Mouse (Mus musculus) left cerebral cortex, adult 2 months (tissue): ENCODE data around the gene Rara. TPM values are rescaled to one million over a fixed set of nuclear protein-coding genes. Genes with fewer than 3 reads are reported as not detected.
"Not testable (repeated sequence)": the region's sequence is repeated elsewhere in the genome, so short reads cannot be mapped to it uniquely, and the experiment has no call there.

Source experiments
- DNase-seq, 2 experiments: peaks; one replicate each; pipeline ENCODE4 v3.0.0; 2021 to 2022; ENCODE audit warnings: low spot score in 2 of 2, mixed read lengths in 1 of 2; ENCODE audit errors: extremely low spot score in 1 of 2
- H3K27ac ChIP-seq: fragments of 200-600 bp; 2 replicates; pipeline ENCODE4 v1.8.1; 2022
- H3K4me3 ChIP-seq: fragments of 200-600 bp; 2 replicates; pipeline ENCODE4 v1.8.1; 2022
- CTCF ChIP-seq: fragments of 200-600 bp; IDR thresholded peaks from 2 replicates; pipeline ENCODE4 v1.8.1; 2022; ENCODE audit warnings: antibody characterized with exemption, mild to moderate bottlenecking, moderate library complexity
- intact Hi-C: fragments of 180-260 bp; cut with DNase I; formaldehyde crosslinking; loops from one replicate; pipeline ENCODE4 v1.15.1; 2025
- total RNA-seq, 2 experiments: library from RNA; stranded (reverse); gene quantifications; 2 replicates each; pipeline ENCODE4 v1.2.3; 2021

The Rara gene
- total RNA-seq, 2 experiments from 2014 or later, result 14.0 to 18.7 TPM

GRCm38 (mm10) chr11:98933151-98933550, 5.5 kb downstream of the Rara start:
- Histone ChIP-seq H3K4me3 (no peak overlapping the region), H3K27ac (no peak overlapping the region)
- intact Hi-C loops, result no loop called here
- TF ChIP-seq CTCF, result peak; percentile 55
- DNase-seq, result peak; percentile 66 to 79

- DNase-seq, H3K27ac ChIP-seq, intact Hi-C loops, H3K4me3 ChIP-seq: not testable (repeated sequence)
Observed at GRCm38 (mm10) chr11:98933847-98934246, 6.2 kb downstream of the Rara start.

GRCm38 (mm10) chr11:98934367-98934766, 6.7 kb downstream of the Rara start:
- DNase-seq, result no peak
- Histone ChIP-seq H3K4me3 (no peak overlapping the region), H3K27ac (no peak overlapping the region)
- no peak for TF ChIP-seq CTCF
- intact Hi-C loops, result no loop called here

GRCm38 (mm10) chr11:98935123-98935522, 7.5 kb downstream of the Rara start:
- no peak for DNase-seq
- no peak overlapping the region for H3K27ac ChIP-seq
- no peak overlapping the region for H3K4me3 ChIP-seq
- TF ChIP-seq CTCF, result no peak
- intact Hi-C loops, result no loop called here

- Histone ChIP-seq H3K27ac (peak overlapping the region; percentile 56), H3K4me3 (peak overlapping the region; percentile 21)
- no peak for TF ChIP-seq CTCF
Observed at GRCm38 (mm10) chr11:98936170-98936569, 8.6 kb downstream of the Rara start.

GRCm38 (mm10) chr11:98936606-98937409, 9.2 kb downstream of the Rara start:
- no peak for TF ChIP-seq CTCF
- intact Hi-C loops, result no loop called here
- DNase-seq, result no peak
- peak overlapping the region; percentile 57 for H3K4me3 ChIP-seq
- peak overlapping the region; percentile 56 for H3K27ac ChIP-seq

More at GRCm38 (mm10) chr11:98936170-98936569, 8.6 kb downstream of the Rara start:
- no peak for DNase-seq
- intact Hi-C loops, result no loop called here

GRCm38 (mm10) chr11:98937410-98937913, 9.8 kb downstream of the Rara start:
- Histone ChIP-seq H3K4me3 (peak overlapping the region; percentile 57), H3K27ac (peak overlapping the region; percentile 80)
- peak in 1 of 2 experiments; percentile 75 for DNase-seq
- intact Hi-C loops, result no loop called here
- TF ChIP-seq CTCF, result no peak

GRCm38 (mm10) chr11:98937914-98938694, 10.5 kb downstream of the Rara start:
- H3K4me3 ChIP-seq, result peak overlapping the region; percentile 57
- no peak for TF ChIP-seq CTCF
- peak overlapping the region; percentile 80 for H3K27ac ChIP-seq
- DNase-seq, result peak in 1 of 2 experiments; percentile 48
- intact Hi-C loops, result no loop called here

GRCm38 (mm10) chr11:98938701-98939083, 11.1 kb downstream of the Rara start:
- no peak overlapping the region; the same call in 1 of the 2 replicates for H3K27ac ChIP-seq
- no peak for DNase-seq
- no peak for TF ChIP-seq CTCF
- intact Hi-C loops, result no loop called here
- peak overlapping the region; percentile 57 for H3K4me3 ChIP-seq

GRCm38 (mm10) chr11:98939084-98939952, 11.7 kb downstream of the Rara start:
- Histone ChIP-seq H3K27ac (peak overlapping the region; percentile 4; the same call in 1 of the 2 replicates), H3K4me3 (no peak overlapping the region)
- no peak for TF ChIP-seq CTCF
- intact Hi-C loops, result no loop called here
- DNase-seq, result no peak
